Mouse (Mus musculus): ENCODE results near the gene 6430571L13Rik.

DNA sequence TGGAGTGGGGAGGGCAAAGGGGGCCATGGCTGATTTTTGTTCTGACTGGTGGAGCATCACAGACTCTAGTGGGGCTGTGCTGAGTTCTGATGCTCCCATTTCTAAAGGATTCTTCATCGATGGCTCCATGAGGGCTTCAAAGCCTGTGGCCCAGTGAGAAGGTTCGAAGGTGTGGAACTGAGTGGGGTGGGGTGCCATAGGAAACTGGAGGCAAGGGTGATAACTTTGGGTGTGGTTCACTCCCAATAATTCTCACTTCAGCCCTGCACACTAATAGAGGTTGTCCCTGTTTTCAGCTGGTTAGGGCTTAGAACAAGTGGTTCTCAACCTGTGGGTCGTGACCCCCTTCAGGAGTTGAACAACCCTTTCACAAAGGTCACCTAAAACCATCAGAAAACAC is 36.0 kb upstream of the 6430571L13Rik start:
- no peak for TF ChIP-seq POLR2A (IDR thresholded peaks at IDR 0.05; ENCODE audit: low read depth, low read length)
- no peak for TF ChIP-seq CTCF (IDR thresholded peaks at IDR 0.05; ENCODE audit: extremely low read depth, insufficient read depth, insufficient read length, insufficient replicate concordance)
